Mouse (Mus musculus) neural tube, embryonic 13.5 days (tissue): ENCODE results near the gene Chrna3. TPM values are rescaled to one million over a fixed set of nuclear protein-coding genes. Genes with fewer than 3 reads are reported as not detected.

Experiments
- ATAC-seq: fragments of 200-750 bp; cut with Nextera tagmentation; 2 replicates; pipeline ENCODE4 v1.8.0; 2017; ENCODE audit warnings: low read depth, mild to moderate bottlenecking, moderate TSS enrichment, moderate library complexity
- H3K27ac ChIP-seq: fragments of 300-500 bp; sonication (generic); replicated peaks from 2 replicates; pipeline ENCODE4 v1.5.1; 2015; ENCODE audit warnings: moderate library complexity, mild to moderate bottlenecking, inconsistent platforms
- H3K27me3 ChIP-seq: fragments of 300-500 bp; sonication (generic); 2 replicates; pipeline ENCODE4 v1.6.1; 2015; ENCODE audit warnings: mild to moderate bottlenecking, inconsistent platforms
- H3K36me3 ChIP-seq: fragments of 300-500 bp; sonication (generic); 2 replicates; pipeline ENCODE4 v1.6.1; 2015; ENCODE audit warnings: mild to moderate bottlenecking, inconsistent platforms
- H3K4me1 ChIP-seq: fragments of 300-500 bp; sonication (generic); replicated peaks from 2 replicates; pipeline ENCODE4 v1.6.1; 2015; ENCODE audit warnings: inconsistent platforms
- H3K4me2 ChIP-seq: fragments of 300-500 bp; sonication (generic); 2 replicates; pipeline ENCODE4 v1.6.1; 2015; ENCODE audit warnings: inconsistent platforms, mild to moderate bottlenecking, moderate library complexity
- H3K4me3 ChIP-seq: fragments of 300-500 bp; sonication (generic); 2 replicates; pipeline ENCODE4 v1.5.1; 2015; ENCODE audit warnings: mild to moderate bottlenecking, inconsistent platforms
- H3K9ac ChIP-seq: fragments of 300-500 bp; sonication (generic); 2 replicates; pipeline ENCODE4 v1.6.1; 2015; ENCODE audit warnings: moderate library complexity, mild to moderate bottlenecking, inconsistent platforms
- H3K9me3 ChIP-seq: fragments of 300-500 bp; sonication (generic); 2 replicates; pipeline ENCODE4 v1.6.1; 2016; ENCODE audit warnings: inconsistent platforms
- WGBS: fragments of 180-500 bp; shearing (Covaris S2); methylation state at CpG from one replicate; pipeline ENCODE4 v1.1.7; 2015; 5-methylcytosine and 5-hydroxymethylcytosine counted together
- polyA plus RNA-seq: library from polyadenylated mRNA; unstranded; fragments of >200 nt; fragmentation: Nextera tagmentation; extraction: Ambion mirVana; gene quantifications from 2 replicates; pipeline ENCODE4 v1.2.1, GENCODE M21; 2015

Gene Chrna3
- polyA plus RNA-seq, 1 experiment from 2014 or later, result 25.5 TPM

GRCm38 (mm10) chr9:55038948-55039347 is 12.6 kb upstream of the Chrna3 start:
- H3K9me3 ChIP-seq, result no peaks in the 10 kb centered on the region
- peaks cover 12% of the 10 kb centered on the region for H3K4me1 ChIP-seq
- 78% methylated on average over 8 of the region's 8 CpGs for WGBS
- H3K27me3 ChIP-seq, result no peaks in the 10 kb centered on the region
- ATAC-seq, result no peak
- no peak overlapping the region for H3K4me2 ChIP-seq
- H3K9ac ChIP-seq, result no peak overlapping the region
- no peak overlapping the region for H3K4me3 ChIP-seq
- H3K36me3 ChIP-seq, result no peaks in the 10 kb centered on the region
- H3K27ac ChIP-seq, result no peak overlapping the region

DNA sequence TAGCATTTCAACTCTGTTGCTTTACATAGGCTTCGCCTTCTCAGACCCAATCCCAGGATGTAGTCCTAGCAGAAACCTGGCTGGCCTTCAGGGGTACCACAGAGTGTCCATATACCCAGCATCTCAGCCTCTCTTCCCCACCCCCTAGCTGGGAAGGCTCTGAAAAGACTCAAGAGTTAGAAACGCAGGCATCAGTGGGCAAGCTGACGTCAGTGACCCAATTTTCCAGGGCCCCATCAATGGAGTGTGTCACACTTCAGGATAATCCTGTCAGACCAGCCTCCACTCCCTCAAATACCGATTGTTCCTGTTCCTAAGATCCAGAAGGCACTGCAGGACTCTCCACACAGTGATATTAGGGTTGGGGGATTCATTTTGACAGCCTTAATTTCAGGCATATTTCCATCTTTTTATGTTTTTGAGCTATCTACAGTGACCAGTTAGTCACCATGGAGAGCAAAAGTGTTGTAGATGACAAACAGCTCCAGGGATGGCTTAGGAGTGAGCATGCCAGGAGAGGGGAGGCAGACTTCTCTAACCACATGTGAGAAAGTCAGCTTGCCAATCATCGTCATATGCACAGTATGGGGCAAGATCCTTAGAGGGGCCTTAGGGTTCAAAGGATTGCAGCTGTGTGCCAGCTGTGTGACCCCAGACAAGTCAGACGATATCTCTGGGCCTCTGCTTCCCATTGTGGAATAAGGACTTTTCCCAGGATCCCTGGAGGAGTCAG is 5.2 kb upstream of the Chrna3 start:
- Histone ChIP-seq H3K4me3 (no peak overlapping the region), H3K9me3 (no peaks in the 10 kb centered on the region), H3K27me3 (peaks cover 13% of the 10 kb centered on the region), H3K27ac (no peak overlapping the region), H3K36me3 (no peaks in the 10 kb centered on the region), H3K4me2 (no peak overlapping the region), H3K9ac (no peak overlapping the region), H3K4me1 (peaks cover 7% of the 10 kb centered on the region)
- 69% methylated on average over 6 of the region's 6 CpGs for WGBS
- no peak for ATAC-seq

- no peaks in the 10 kb centered on the region for H3K9me3 ChIP-seq
- H3K27ac ChIP-seq, result peak overlapping the region; percentile 86
- H3K9ac ChIP-seq, result peak overlapping the region; percentile 87
- H3K36me3 ChIP-seq, result peaks cover 17% of the 10 kb centered on the region; the same call in 1 of the 2 replicates
- WGBS, result 8% methylated on average over 38 of the region's 38 CpGs
- H3K27me3 ChIP-seq, result peaks cover 39% of the 10 kb centered on the region
- peak overlapping the region; percentile 64 for H3K4me3 ChIP-seq
- peak overlapping the region; percentile 62 for H3K4me2 ChIP-seq
- peak; percentile 64 for ATAC-seq
- H3K4me1 ChIP-seq, result peaks cover 33% of the 10 kb centered on the region
Observed at GRCm38 (mm10) chr9:55025534-55026274, 658 bp downstream of the Chrna3 start.

DNA sequence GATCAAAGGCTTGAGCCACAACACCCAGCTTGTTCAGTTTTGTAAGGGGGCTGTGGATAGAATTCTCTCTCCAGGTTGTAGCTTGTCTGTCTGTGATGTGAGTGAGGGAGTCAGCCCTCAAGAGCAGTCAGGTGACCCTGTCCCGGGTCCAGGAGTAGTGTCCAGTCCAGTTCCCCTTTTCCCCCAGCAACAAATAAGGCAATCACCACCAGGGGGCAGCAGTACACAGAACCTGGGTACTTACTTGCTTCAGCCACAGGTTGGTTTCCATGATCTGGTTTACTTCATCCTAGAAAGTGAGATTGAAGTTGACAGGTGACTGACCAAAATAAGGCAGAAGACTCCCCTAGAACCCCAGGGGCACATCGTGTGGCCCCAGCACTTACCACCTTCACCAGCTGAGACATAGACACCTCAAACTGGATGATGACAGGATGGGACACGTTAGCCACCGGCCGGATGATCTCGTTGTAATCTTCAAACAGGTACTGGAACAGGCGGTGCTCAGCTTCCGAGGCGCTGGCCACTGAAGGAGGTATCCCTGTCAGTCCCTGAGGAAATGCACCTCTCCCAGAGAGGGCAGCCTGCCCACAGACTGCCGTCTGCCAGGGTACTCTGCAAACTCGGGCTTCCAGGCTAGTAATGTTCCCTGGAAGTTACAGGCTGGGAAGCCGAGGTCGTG is 2.3 kb downstream of the Chrna3 start:
- WGBS, result 45% methylated on average over 13 of the region's 13 CpGs
- peak overlapping the region; percentile 62 for H3K4me2 ChIP-seq

DNA sequence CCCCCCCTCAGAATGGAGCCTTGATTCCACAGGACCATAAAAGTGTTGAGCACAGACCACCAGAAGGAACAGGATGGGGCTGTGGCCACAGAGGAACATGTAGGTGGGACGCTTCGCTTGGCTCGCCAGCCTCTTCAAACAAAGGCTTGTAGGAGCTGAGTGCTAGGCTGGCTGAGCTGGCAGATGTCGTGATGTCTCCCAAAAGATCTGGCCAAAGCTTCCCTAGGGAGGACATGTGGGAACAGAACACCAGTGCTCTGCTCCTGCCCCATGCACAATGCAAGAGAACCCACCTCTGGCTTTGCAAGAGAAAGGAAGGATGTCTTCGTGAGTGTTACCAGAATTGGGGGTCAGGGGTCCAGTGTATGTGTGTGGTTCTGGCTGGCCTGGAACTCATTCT is 3.0 kb downstream of the Chrna3 start:
- no peak overlapping the region for H3K4me3 ChIP-seq
- ATAC-seq, result no peak
- peaks cover 36% of the 10 kb centered on the region for H3K27me3 ChIP-seq
- H3K9me3 ChIP-seq, result no peaks in the 10 kb centered on the region
- H3K4me1 ChIP-seq, result peaks cover 33% of the 10 kb centered on the region
- peaks cover 28% of the 10 kb centered on the region; the same call in 1 of the 2 replicates for H3K36me3 ChIP-seq
- no peak overlapping the region for H3K27ac ChIP-seq
- H3K9ac ChIP-seq, result no peak overlapping the region
- H3K4me2 ChIP-seq, result no peak overlapping the region
- 83% methylated on average over 5 of the region's 5 CpGs for WGBS

More for the DNA sequence above, 2.3 kb downstream of the Chrna3 start:
- Histone ChIP-seq H3K9ac (no peak overlapping the region), H3K9me3 (no peaks in the 10 kb centered on the region), H3K4me3 (0 out of 2 replicates have a peak overlapping the region, but pooled peaks have one; percentile 6), H3K27me3 (peaks cover 36% of the 10 kb centered on the region), H3K27ac (no peak overlapping the region), H3K4me1 (peaks cover 33% of the 10 kb centered on the region), H3K36me3 (peaks cover 28% of the 10 kb centered on the region; the same call in 1 of the 2 replicates)
- ATAC-seq, result no peak

DNA sequence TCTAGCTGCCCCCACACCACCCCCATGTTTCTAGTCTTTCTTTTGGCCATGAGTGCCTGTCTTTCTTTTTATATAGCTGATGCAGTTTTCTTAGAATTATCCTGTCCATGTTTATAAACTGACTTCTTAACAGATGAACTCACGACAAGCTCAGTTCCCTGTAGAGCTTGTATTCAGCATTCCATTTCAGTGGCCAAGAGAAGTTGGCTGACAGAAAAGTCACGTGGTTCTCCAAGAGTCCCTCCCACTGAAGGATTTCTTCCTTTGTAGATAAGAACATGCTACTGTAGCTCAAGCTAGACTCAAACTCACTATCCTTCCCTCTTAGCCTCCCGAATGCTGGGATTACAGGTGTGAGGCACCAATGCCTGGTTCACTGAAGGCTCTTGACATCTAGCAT is 9.4 kb downstream of the Chrna3 start:
- H3K4me3 ChIP-seq, result no peak overlapping the region
- 78% methylated on average over 3 of the region's 3 CpGs for WGBS
- no peak overlapping the region for H3K4me2 ChIP-seq
- no peaks in the 10 kb centered on the region for H3K27me3 ChIP-seq
- no peak overlapping the region for H3K9ac ChIP-seq
- H3K9me3 ChIP-seq, result no peaks in the 10 kb centered on the region
- peaks cover 17% of the 10 kb centered on the region for H3K4me1 ChIP-seq
- H3K36me3 ChIP-seq, result peaks cover 46% of the 10 kb centered on the region
- H3K27ac ChIP-seq, result no peak overlapping the region
- no peak for ATAC-seq

- no peak for ATAC-seq
- Histone ChIP-seq H3K4me3 (no peak overlapping the region), H3K4me1 (peaks cover 17% of the 10 kb centered on the region), H3K27ac (no peak overlapping the region), H3K9ac (no peak overlapping the region), H3K9me3 (no peaks in the 10 kb centered on the region), H3K27me3 (no peaks in the 10 kb centered on the region), H3K4me2 (no peak overlapping the region), H3K36me3 (peaks cover 35% of the 10 kb centered on the region)
- 51% methylated on average over 6 of the region's 6 CpGs for WGBS
Observed at GRCm38 (mm10) chr9:55010588-55011350, 15.6 kb downstream of the Chrna3 start.

GRCm38 (mm10) chr9:55009692-55010091 is 16.7 kb downstream of the Chrna3 start:
- no peak overlapping the region for H3K4me2 ChIP-seq
- no peak overlapping the region for H3K4me3 ChIP-seq
- ATAC-seq, result no peak
- H3K4me1 ChIP-seq, result peaks cover 17% of the 10 kb centered on the region
- no peak overlapping the region for H3K9ac ChIP-seq
- H3K36me3 ChIP-seq, result peaks cover 26% of the 10 kb centered on the region
- no peaks in the 10 kb centered on the region for H3K27me3 ChIP-seq
- H3K27ac ChIP-seq, result no peak overlapping the region
- no peaks in the 10 kb centered on the region for H3K9me3 ChIP-seq
- WGBS, result 73% methylated on average over 2 of the region's 2 CpGs

DNA sequence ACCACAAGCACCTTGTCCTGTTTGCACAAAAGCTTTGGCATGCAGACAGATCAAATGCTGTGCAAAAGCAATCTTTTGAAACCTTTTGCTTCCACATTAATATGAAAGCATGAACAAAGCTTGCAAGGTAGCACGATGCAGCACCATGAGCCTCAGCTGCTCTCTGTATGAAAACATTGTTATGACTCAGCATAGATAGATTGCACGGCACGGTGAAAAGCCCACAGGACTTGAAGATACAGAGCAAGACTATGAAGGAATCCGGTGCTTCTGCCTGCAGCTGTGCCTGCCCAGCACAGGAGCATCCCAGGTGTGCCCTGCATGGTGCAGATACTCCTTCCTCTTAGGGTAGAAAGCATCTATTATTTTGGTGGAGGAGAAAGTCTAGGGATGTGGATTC is 22.8 kb downstream of the Chrna3 start:
- Histone ChIP-seq H3K4me2 (no peak overlapping the region), H3K36me3 (no peaks in the 10 kb centered on the region), H3K27ac (no peak overlapping the region), H3K9me3 (no peaks in the 10 kb centered on the region), H3K27me3 (no peaks in the 10 kb centered on the region), H3K4me3 (no peak overlapping the region), H3K9ac (no peak overlapping the region), H3K4me1 (peaks cover 9% of the 10 kb centered on the region; the same call in 1 of the 2 replicates)
- 55% methylated on average over 4 of the region's 4 CpGs for WGBS
- no peak for ATAC-seq

DNA sequence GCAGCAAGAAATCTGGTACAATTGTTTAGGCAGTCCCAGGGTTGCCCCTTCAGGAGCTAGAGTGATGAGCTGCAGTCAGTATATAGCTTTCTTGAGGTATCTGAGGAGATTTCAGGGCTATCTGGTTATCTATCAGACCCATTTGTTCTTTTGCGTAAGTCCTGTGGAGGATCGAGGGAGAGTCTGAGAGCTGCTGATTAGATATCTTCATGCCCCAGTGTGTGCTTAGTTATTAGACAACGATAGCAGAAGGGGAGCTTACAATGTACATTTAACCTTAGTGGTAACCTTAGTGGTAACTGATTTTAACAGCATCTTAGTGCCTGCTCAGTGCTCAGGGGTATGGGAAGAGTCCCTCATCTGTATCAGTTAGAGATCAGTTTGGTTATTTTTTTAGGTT is 30.7 kb downstream of the Chrna3 start:
- Histone ChIP-seq H3K4me2 (no peak overlapping the region), H3K27ac (no peak overlapping the region), H3K27me3 (no peaks in the 10 kb centered on the region), H3K4me1 (no peaks in the 10 kb centered on the region), H3K4me3 (no peak overlapping the region), H3K9me3 (no peaks in the 10 kb centered on the region), H3K9ac (no peak overlapping the region), H3K36me3 (no peaks in the 10 kb centered on the region)
- 90% methylated on average over 3 of the region's 3 CpGs for WGBS
- ATAC-seq, result no peak

DNA sequence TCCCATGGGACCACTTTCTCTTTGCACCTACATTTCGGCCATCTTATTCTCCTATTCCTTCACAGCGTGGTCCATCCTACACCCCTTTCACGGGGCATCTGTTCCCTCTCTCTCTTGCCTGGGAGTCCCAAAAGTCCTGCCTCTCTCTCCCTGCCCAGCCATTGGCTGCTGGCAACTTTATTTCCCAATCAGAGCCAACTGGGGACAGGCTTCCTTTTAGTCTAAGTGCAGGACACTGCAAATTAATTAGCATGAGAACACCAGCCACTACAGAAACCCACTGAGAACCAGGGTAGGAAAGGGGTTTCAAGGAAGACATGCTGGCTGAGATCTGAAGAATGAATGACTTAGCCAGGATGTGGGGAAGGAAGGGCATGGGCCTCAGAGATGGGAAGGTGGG is 32.0 kb downstream of the Chrna3 start:
- 48% methylated on average over 3 of the region's 3 CpGs for WGBS
- no peak overlapping the region for H3K9ac ChIP-seq
- no peaks in the 10 kb centered on the region for H3K27me3 ChIP-seq
- no peaks in the 10 kb centered on the region for H3K36me3 ChIP-seq
- ATAC-seq, result no peak
- H3K4me3 ChIP-seq, result no peak overlapping the region
- no peak overlapping the region for H3K4me2 ChIP-seq
- H3K9me3 ChIP-seq, result no peaks in the 10 kb centered on the region
- no peak overlapping the region for H3K27ac ChIP-seq
- H3K4me1 ChIP-seq, result no peaks in the 10 kb centered on the region
